Mouse (Mus musculus) liver, embryonic 11.5 days (tissue): ENCODE measurements around the gene Pde8a. TPM values are rescaled to one million over a fixed set of nuclear protein-coding genes. Genes with fewer than 3 reads are reported as not detected.

Experiments
- ATAC-seq: fragments of 200-750 bp; cut with Nextera tagmentation; replicated peaks from 2 replicates; pipeline ENCODE4 v1.8.0; 2017; ENCODE audit warnings: moderate number of reproducible peaks, mild to moderate bottlenecking, moderate TSS enrichment, moderate library complexity; ENCODE audit not compliant: low FRiP score
- DNase-seq: peaks from one replicate; pipeline ENCODE4 v3.0.0-alpha.2; 2017; ENCODE audit warnings: low spot score
- H3K27ac ChIP-seq: fragments of 300-500 bp; sonication (generic); 2 replicates; pipeline ENCODE4 v1.5.1; 2014; ENCODE audit warnings: mild to moderate bottlenecking, low read depth, low read length, control low read depth
- H3K27me3 ChIP-seq: fragments of 300-500 bp; sonication (generic); replicated peaks from 2 replicates; pipeline ENCODE4 v1.6.1; 2014; ENCODE audit warnings: low read length, mixed read lengths; ENCODE audit not compliant: control insufficient read depth, insufficient read depth
- H3K36me3 ChIP-seq: fragments of 300-500 bp; sonication (generic); 2 replicates; pipeline ENCODE4 v1.6.1; 2014; ENCODE audit warnings: mild to moderate bottlenecking, low read length, moderate library complexity, mixed read lengths; ENCODE audit not compliant: control insufficient read depth, insufficient read depth
- H3K4me1 ChIP-seq: fragments of 300-500 bp; sonication (generic); replicated peaks from 2 replicates; pipeline ENCODE4 v1.6.1; 2014; ENCODE audit warnings: low read length, mixed read lengths; ENCODE audit not compliant: control insufficient read depth, insufficient read depth
- H3K4me2 ChIP-seq: fragments of 300-500 bp; sonication (generic); 2 replicates; pipeline ENCODE4 v1.6.1; 2014; ENCODE audit warnings: mild to moderate bottlenecking, control low read depth, moderate library complexity
- H3K4me3 ChIP-seq: fragments of 300-500 bp; sonication (generic); 2 replicates; pipeline ENCODE4 v1.5.1; 2014; ENCODE audit warnings: low read depth, low read length, control low read depth
- H3K9ac ChIP-seq: fragments of 300-500 bp; sonication (generic); 2 replicates; pipeline ENCODE4 v1.6.1; 2014; ENCODE audit warnings: low read depth, low read length, control low read depth
- H3K9me3 ChIP-seq: fragments of 300-500 bp; sonication (generic); 2 replicates; pipeline ENCODE4 v1.6.1; 2016; ENCODE audit warnings: low read length, inconsistent platforms, mixed read lengths; ENCODE audit not compliant: control insufficient read depth
- WGBS: fragments of 180-500 bp; shearing (Covaris S2); extraction: QIAGEN DNeasy Blood & Tissue Kit; methylation state at CpG from one replicate; pipeline ENCODE4 v1.1.7; 2014; 5-methylcytosine and 5-hydroxymethylcytosine counted together
- polyA plus RNA-seq: library from polyadenylated mRNA; unstranded; fragments of >200 nt; fragmentation: Nextera tagmentation; extraction: Ambion mirVana; gene quantifications from 2 replicates; pipeline ENCODE4 v1.2.1, GENCODE M21; 2014

Gene Pde8a
- polyA plus RNA-seq, 1 experiment from 2014 or later, result 1.9 TPM

DNA sequence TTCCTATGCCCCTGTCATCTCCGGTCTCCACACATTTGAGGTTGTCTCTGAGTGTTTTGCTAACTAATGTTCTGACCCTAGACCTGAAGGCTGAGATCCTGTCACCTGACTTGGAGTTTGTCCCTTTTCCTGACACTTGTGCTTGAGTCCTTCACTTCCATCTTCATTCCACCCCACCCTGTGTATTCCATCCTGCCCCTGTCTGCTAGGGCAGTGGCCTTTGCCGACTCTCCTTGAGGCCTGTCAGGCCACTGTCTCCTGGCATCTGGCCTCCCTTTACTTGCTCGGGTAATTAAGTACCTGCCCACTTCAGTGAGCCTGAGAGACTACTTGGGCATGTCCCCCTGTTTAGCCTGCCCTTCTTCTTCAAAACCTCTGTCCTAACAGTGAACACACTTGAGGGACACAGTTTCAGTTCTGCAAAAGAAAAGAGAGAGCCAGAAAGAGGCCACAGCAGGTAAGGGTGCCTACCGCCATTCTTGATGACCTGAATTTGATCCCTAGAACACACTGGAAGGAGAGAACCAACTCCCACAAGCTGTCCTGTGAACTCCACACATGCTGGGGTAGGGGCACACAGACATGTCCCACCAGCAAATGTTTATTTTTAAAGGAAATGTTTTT lies 22.3 kb downstream of the Pde8a start:
- DNase-seq (no peak), ATAC-seq (no peak)
- Histone ChIP-seq H3K36me3 (no peaks in the 10 kb centered on the region), H3K9ac (no peak overlapping the region), H3K9me3 (no peaks in the 10 kb centered on the region), H3K4me1 (no peaks in the 10 kb centered on the region), H3K27me3 (no peaks in the 10 kb centered on the region), H3K4me3 (no peak overlapping the region), H3K4me2 (no peak overlapping the region), H3K27ac (no peak overlapping the region)
- WGBS, result 71% methylated on average over 4 of the region's 4 CpGs

DNA sequence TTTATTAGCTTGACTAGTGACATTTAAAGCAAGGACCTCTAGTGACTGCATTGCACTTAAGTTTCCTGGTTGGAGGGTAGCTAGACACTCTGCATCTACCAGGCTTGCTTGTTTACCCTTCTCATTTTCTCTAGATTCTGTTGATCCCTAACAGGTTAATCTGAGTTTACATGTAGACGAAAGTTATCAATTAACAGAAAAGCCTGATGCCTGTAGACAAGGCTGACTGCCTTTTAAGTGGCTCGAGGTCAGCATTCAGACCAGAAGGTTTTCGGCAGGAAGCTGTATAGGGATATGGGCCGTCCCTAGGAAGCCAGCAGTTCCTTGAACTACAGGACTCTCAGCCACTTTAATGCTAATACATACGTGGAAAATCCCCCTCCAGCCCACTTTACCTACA lies 30.0 kb downstream of the Pde8a start:
- H3K4me2 ChIP-seq, result no peak overlapping the region
- H3K9me3 ChIP-seq, result no peaks in the 10 kb centered on the region
- ATAC-seq (no peak), DNase-seq (no peak)
- H3K36me3 ChIP-seq, result no peaks in the 10 kb centered on the region
- H3K27me3 ChIP-seq, result no peaks in the 10 kb centered on the region
- WGBS, result 41% methylated on average over 5 of the region's 5 CpGs
- H3K9ac ChIP-seq, result no peak overlapping the region
- no peak overlapping the region for H3K4me3 ChIP-seq
- H3K4me1 ChIP-seq, result peaks cover 3% of the 10 kb centered on the region; the same call in 1 of the 2 replicates
- H3K27ac ChIP-seq, result no peak overlapping the region

DNA sequence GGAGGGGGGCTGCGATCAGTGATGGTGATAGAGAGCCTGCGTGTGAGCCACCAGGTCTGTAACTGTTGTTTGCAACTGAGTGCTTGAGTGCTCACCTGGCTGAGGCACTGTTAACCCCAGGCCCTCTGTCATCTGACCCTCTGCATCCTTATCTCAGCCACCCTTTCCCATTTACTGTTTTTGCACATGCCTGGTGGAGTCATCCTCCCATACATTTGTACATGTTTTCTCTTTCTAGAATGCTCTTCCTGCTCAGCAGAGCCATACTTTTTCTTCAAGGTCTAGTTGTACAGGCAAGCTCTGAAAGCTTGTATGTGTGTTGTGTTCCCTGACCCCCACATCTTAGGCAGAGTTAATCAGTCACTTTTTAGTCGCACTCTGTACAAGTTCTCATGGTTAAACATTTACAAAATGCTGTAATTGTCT lies 36.5 kb downstream of the Pde8a start:
- Histone ChIP-seq H3K9ac (no peak overlapping the region), H3K9me3 (no peaks in the 10 kb centered on the region), H3K4me1 (no peaks in the 10 kb centered on the region; the same call in 1 of the 2 replicates), H3K4me2 (no peak overlapping the region), H3K4me3 (no peak overlapping the region), H3K36me3 (no peaks in the 10 kb centered on the region), H3K27me3 (no peaks in the 10 kb centered on the region), H3K27ac (peak overlapping the region; percentile 30; the same call in 1 of the 2 replicates)
- no peak for ATAC-seq
- WGBS, result 73% methylated on average over 3 of the region's 3 CpGs
- DNase-seq, result no peak

DNA sequence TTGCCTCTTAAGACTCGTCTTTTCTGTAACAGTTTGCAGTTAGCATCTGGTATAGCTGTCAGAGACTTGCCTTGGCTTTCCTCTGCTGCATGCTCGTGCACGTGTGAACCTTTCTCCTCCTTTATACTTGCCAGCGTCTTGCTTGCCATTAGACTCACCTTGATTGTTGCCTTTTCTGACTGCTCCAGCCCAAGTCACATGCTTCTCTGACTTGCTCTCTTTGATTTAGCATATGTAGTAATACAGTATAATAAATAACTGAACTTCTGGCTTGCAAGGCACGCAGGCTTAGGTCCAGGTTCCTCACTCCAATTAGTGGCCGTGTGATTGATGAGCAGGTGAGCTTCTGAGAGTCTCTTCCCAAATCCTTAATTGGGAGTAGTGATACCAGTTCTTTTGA lies 37.2 kb downstream of the Pde8a start:
- ATAC-seq, result no peak
- H3K27ac ChIP-seq, result no peak overlapping the region
- H3K9ac ChIP-seq, result no peak overlapping the region
- no peak for DNase-seq
- H3K36me3 ChIP-seq, result no peaks in the 10 kb centered on the region
- no peaks in the 10 kb centered on the region; the same call in 1 of the 2 replicates for H3K4me1 ChIP-seq
- H3K4me2 ChIP-seq, result no peak overlapping the region
- no peaks in the 10 kb centered on the region for H3K27me3 ChIP-seq
- H3K9me3 ChIP-seq, result no peaks in the 10 kb centered on the region
- H3K4me3 ChIP-seq, result no peak overlapping the region
- 78% methylated on average over 6 of the region's 6 CpGs for WGBS

DNA sequence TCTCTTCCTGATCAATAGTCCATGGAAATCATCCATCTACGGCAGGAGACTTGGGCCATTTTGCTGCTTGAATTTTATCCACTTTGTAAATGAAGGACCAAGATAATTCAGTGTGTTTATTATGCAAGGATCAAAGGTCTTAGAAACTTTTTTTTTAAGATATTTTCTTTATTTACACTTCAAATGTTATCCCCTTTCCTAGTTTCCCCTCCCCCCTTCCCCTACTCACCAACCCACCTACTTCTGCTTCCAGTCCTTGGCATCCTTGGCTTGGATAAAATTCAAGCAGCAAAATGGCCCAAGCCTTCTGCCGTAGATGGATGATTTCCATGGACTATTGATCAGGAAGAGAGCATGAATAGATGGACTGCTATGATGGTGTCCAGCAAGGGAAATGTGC lies 38.1 kb downstream of the Pde8a start:
- no peaks in the 10 kb centered on the region for H3K36me3 ChIP-seq
- H3K4me1 ChIP-seq, result no peaks in the 10 kb centered on the region; the same call in 1 of the 2 replicates
- ATAC-seq (no peak), DNase-seq (no peak)
- 78% methylated on average over 2 of the region's 2 CpGs for WGBS
- no peaks in the 10 kb centered on the region for H3K27me3 ChIP-seq
- no peaks in the 10 kb centered on the region for H3K9me3 ChIP-seq
- no peak overlapping the region for H3K9ac ChIP-seq
- H3K4me3 ChIP-seq, result no peak overlapping the region
- no peak overlapping the region for H3K4me2 ChIP-seq
- H3K27ac ChIP-seq, result no peak overlapping the region

DNA sequence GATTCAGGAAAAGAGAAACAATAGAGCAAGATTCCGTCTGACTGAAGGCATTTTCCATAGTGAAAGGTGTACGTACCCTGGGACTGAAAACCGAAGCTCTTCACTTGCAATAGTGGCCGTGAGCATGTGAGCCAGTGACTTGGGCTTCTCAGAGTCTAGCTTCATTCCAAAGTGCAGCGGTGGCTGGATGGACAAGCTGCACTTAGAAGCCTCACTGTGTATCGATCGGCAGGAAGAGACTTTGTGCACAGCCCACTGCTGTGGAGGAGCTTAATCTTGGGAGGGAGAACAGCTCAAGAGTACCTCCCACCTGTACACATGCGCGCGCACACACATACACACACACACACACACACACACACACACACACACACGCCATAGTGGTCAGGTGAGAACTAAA lies 39.9 kb downstream of the Pde8a start:
- no peaks in the 10 kb centered on the region for H3K9me3 ChIP-seq
- WGBS, result 69% methylated on average over 11 of the region's 11 CpGs
- H3K36me3 ChIP-seq, result no peaks in the 10 kb centered on the region
- DNase-seq, result no peak
- H3K4me3 ChIP-seq, result no peak overlapping the region
- no peak overlapping the region for H3K9ac ChIP-seq
- no peaks in the 10 kb centered on the region for H3K27me3 ChIP-seq
- no peaks in the 10 kb centered on the region; the same call in 1 of the 2 replicates for H3K4me1 ChIP-seq
- no peak overlapping the region for H3K27ac ChIP-seq
- ATAC-seq, result no peak
- H3K4me2 ChIP-seq, result no peak overlapping the region; the same call in 1 of the 2 replicates

DNA sequence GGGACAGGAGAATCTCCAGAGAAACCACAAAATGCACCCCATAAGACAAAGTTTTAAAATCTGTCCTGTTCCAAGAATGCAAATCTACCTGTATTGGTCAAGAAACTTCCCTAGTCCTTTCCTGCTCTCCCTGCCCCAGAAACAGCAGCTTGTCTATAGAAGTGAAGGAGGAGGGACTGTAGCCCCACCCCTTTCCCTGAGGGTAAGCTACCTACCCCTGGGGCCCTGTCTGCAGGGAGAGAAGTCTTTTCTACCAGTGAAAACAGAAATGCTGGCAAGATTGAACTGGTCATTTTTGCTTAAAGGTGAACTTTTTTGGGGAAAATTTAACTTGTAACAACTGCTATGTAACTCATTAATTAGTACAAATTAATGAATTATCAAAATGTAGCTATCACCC lies 41.2 kb downstream of the Pde8a start:
- no peak overlapping the region for H3K4me2 ChIP-seq
- no peaks in the 10 kb centered on the region for H3K9me3 ChIP-seq
- no peaks in the 10 kb centered on the region for H3K36me3 ChIP-seq
- H3K27me3 ChIP-seq, result no peaks in the 10 kb centered on the region
- no peak overlapping the region for H3K27ac ChIP-seq
- DNase-seq (no peak), ATAC-seq (no peak)
- no peaks in the 10 kb centered on the region; the same call in 1 of the 2 replicates for H3K4me1 ChIP-seq
- no peak overlapping the region for H3K4me3 ChIP-seq
- no peak overlapping the region for H3K9ac ChIP-seq

DNA sequence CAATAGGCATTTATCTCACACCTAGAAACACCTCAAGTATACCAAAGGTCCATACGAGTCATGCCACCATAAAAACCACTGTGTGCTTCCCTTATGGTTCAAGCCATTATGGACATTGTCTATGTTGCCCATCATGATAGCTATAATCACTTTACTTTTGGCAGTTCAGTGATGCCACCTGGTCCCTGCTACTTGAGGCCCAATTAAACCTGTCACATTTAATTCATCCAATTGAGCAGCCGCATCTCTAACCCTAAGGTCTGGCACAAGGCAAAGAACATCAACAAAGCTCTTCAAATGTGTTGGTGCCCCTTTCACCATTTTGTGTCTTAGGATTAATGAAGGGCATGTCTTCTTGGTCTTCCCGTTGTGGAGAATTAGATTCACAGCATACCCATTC lies 42.1 kb downstream of the Pde8a start:
- H3K27me3 ChIP-seq, result no peaks in the 10 kb centered on the region

DNA sequence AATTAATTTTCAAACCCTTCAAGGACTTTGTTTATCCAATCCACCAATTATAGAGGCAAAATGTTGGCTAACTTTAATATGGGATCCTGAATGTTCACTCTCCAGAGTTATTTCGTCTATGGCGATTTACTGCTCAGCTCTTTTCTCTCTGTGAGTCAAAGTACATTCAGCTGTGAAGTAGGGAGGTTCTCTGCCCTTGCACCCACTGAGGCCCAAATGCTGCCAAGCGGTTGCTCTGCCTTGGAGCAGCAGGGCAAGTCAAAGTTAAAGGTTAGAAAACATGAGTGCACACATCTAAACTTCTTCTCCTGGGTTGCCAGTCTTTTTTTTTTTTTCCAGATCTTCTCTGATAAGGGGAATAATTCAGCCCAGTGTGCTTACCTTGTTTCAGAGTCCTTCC lies 43.4 kb downstream of the Pde8a start:
- Histone ChIP-seq H3K36me3 (no peaks in the 10 kb centered on the region), H3K4me3 (no peak overlapping the region), H3K27me3 (no peaks in the 10 kb centered on the region), H3K9me3 (no peaks in the 10 kb centered on the region), H3K27ac (no peak overlapping the region), H3K9ac (no peak overlapping the region), H3K4me2 (no peak overlapping the region), H3K4me1 (no peaks in the 10 kb centered on the region)
- WGBS, result 88% methylated on average over 3 of the region's 3 CpGs
- DNase-seq (no peak), ATAC-seq (no peak)

More for the DNA sequence above, 42.1 kb downstream of the Pde8a start:
- H3K36me3 ChIP-seq, result no peaks in the 10 kb centered on the region
- no peak overlapping the region for H3K9ac ChIP-seq
- ATAC-seq (no peak), DNase-seq (no peak)
- H3K4me2 ChIP-seq, result no peak overlapping the region
- H3K4me1 ChIP-seq, result no peaks in the 10 kb centered on the region; the same call in 1 of the 2 replicates
- H3K4me3 ChIP-seq, result no peak overlapping the region
- H3K27ac ChIP-seq, result no peak overlapping the region
- H3K9me3 ChIP-seq, result no peaks in the 10 kb centered on the region
- 84% methylated on average over 3 of the region's 3 CpGs for WGBS
